Mouse (Mus musculus) embryonic facial prominence, embryonic 14.5 days (tissue): ENCODE measurements around the gene Cxcl10. TPM values are rescaled to one million over a fixed set of nuclear protein-coding genes. Genes with fewer than 3 reads are reported as not detected.

Experiments used
- ATAC-seq: fragments of 200-750 bp; cut with Nextera tagmentation; 2 replicates; pipeline ENCODE4 v1.8.0; 2017; ENCODE audit warnings: low read depth, moderate number of reproducible peaks, moderate TSS enrichment
- DNase-seq: peaks from one replicate; pipeline ENCODE4 v3.0.0-alpha.2; 2015; ENCODE audit warnings: low spot score
- H3K27ac ChIP-seq: fragments of 300-500 bp; sonication (generic); replicated peaks from 2 replicates; pipeline ENCODE4 v1.5.1; 2014; ENCODE audit warnings: low read depth, mild to moderate bottlenecking, low read length, moderate library complexity
- H3K27me3 ChIP-seq: fragments of 300-500 bp; sonication (generic); replicated peaks from 2 replicates; pipeline ENCODE4 v1.6.1; 2014; ENCODE audit warnings: low read length; ENCODE audit not compliant: control insufficient read depth, insufficient read depth
- H3K36me3 ChIP-seq: fragments of 300-500 bp; sonication (generic); 2 replicates; pipeline ENCODE4 v1.6.1; 2014; ENCODE audit warnings: low read length, mixed read lengths; ENCODE audit not compliant: control insufficient read depth, insufficient read depth
- H3K4me1 ChIP-seq: fragments of 300-500 bp; sonication (generic); 2 replicates; pipeline ENCODE4 v1.6.1; 2014; ENCODE audit warnings: antibody characterized with exemption, low read length; ENCODE audit not compliant: control insufficient read depth, insufficient read depth
- H3K4me2 ChIP-seq: fragments of 300-500 bp; sonication (generic); 2 replicates; pipeline ENCODE4 v1.6.1; 2014; ENCODE audit warnings: low read depth, mild to moderate bottlenecking, low read length, moderate library complexity, mixed read lengths
- H3K4me3 ChIP-seq: fragments of 300-500 bp; sonication (generic); 2 replicates; pipeline ENCODE4 v1.5.1; 2014; ENCODE audit warnings: low read depth, mild to moderate bottlenecking, low read length
- H3K9ac ChIP-seq: fragments of 300-500 bp; sonication (generic); 2 replicates; pipeline ENCODE4 v1.6.1; 2014; ENCODE audit warnings: low read depth, mild to moderate bottlenecking, low read length, moderate library complexity, mixed read lengths
- H3K9me3 ChIP-seq: fragments of 300-500 bp; sonication (generic); 2 replicates; pipeline ENCODE4 v1.6.1; 2016; ENCODE audit warnings: low read length; ENCODE audit not compliant: control insufficient read depth
- WGBS: fragments of 180-500 bp; shearing (Covaris S2); extraction: QIAGEN DNeasy Blood & Tissue Kit; methylation state at CpG from one replicate; pipeline ENCODE4 v1.1.7; 2014; 5-methylcytosine and 5-hydroxymethylcytosine counted together
- polyA plus RNA-seq: library from polyadenylated mRNA; unstranded; fragments of >200 nt; fragmentation: Nextera tagmentation; extraction: Ambion mirVana; gene quantifications from 2 replicates; pipeline ENCODE4 v1.2.1, GENCODE M21; 2014

The Cxcl10 gene
- polyA plus RNA-seq, 1 experiment from 2014 or later: 1.9 TPM

DNA sequence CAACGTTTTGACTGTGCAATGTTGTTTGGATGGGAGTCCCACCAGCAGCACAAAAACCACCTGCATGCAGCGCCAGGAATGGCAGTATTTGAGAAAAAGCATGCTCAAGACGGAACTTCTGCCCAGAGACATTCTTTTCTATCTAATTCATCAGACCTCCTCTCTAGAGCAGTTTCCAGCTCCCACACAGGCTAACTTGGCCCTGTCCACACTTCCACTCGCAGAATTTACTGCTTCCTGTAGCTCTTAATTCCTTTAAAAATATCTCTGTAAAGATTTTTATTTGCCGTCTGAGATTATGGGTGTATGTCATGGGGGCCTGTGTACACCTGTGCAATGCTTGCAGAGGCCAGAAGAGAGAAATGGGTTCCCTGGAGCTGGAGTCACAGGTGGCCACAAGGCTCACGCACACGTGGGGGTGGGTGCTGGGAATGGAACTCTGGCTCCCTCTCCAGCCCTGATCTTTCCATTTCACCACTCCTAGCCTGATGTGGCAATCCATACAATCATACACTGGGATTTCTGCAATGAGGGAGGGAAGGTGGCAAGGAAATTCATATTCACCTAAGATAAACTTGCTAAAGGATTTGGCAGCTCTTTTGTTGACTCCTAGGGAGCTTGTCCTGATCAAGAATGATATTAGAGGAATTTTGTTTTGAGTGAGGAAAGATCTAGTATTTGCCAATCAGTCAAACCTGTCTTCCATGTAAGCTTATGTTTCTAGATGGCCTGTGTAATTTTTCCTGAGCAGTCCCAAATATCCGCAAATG, 26.9 kb downstream of the Cxcl10 start:
- WGBS: 66% methylated on average over 8 of the region's 8 CpGs
- no peaks in the 10 kb centered on the region for H3K9me3 ChIP-seq
- no peak overlapping the region for H3K4me2 ChIP-seq
- DNase-seq (no peak), ATAC-seq (no peak)
- H3K27ac ChIP-seq: no peak overlapping the region
- no peaks in the 10 kb centered on the region for H3K27me3 ChIP-seq
- no peak overlapping the region for H3K4me3 ChIP-seq
- H3K4me1 ChIP-seq: no peaks in the 10 kb centered on the region
- H3K36me3 ChIP-seq: no peaks in the 10 kb centered on the region
- H3K9ac ChIP-seq: no peak overlapping the region

DNA sequence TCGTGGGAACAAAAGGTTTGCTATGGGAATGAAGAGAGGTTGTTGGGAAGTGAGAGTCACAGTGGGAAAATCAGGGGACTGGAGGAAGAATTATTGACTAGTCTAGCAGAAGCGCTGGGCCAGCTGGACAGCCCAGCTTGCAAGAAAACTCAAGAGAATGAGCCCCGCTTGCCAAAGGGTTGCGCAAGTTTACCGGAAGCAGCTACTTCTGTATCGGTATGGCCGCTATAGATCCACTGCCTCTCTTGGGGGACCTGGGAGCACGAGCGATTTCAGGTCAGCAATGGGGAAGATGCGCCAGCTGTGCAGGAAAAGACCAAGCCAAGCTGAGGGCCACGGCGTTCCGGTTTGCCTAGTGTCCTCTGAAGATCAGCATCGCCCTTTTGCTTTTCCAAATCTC, 30.1 kb downstream of the Cxcl10 start:
- Histone ChIP-seq H3K27me3 (no peaks in the 10 kb centered on the region), H3K4me1 (no peaks in the 10 kb centered on the region), H3K27ac (no peak overlapping the region), H3K4me2 (no peak overlapping the region), H3K9ac (no peak overlapping the region), H3K4me3 (no peak overlapping the region), H3K9me3 (no peaks in the 10 kb centered on the region), H3K36me3 (no peaks in the 10 kb centered on the region)
- no peak for ATAC-seq
- 89% methylated on average over 14 of the region's 14 CpGs for WGBS
- no peak for DNase-seq

DNA sequence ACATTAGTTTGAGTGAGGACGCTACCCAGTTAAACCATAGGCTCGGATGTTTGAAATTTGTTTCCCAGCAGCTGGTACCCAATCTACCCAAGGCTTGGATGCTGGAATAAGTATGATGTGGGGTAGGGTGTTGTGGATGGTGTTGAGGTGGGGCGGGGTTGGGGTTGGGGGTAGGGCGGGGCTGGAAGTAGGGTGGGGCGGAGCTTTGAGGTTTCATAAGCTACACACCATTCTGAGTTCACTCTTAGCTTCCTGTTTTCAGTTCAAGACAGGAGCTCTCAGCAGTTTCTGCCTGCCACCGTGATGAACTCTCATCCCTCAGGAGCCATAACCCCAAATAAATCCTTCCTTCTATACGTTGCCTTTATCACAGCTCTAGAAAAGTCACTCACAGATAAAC, 30.6 kb downstream of the Cxcl10 start:
- Histone ChIP-seq H3K9me3 (no peaks in the 10 kb centered on the region), H3K9ac (no peak overlapping the region), H3K4me2 (no peak overlapping the region), H3K27ac (no peak overlapping the region), H3K27me3 (no peaks in the 10 kb centered on the region), H3K4me1 (no peaks in the 10 kb centered on the region), H3K4me3 (no peak overlapping the region), H3K36me3 (no peaks in the 10 kb centered on the region)
- 89% methylated on average over 7 of the region's 7 CpGs for WGBS
- ATAC-seq: no peak
- no peak for DNase-seq

DNA sequence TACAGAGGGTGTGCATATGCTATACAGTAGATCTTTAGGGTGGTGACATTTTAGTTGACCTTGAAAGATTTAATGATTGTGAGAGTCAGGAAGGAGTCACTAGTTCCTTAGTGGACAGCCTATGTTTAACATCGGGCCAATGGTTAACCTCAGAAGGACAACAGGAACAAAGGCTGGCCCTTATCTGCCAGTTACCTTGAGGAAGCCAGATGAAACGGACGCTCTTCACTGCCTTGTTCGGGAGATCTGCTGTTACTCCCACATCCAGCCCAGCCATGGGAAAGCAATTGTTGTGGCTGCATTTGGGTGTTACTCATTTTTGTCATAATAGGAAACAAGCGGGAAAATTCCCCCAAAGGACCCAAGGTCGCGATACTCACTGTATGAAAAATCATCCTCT, 34.9 kb downstream of the Cxcl10 start:
- ATAC-seq (no peak), DNase-seq (no peak)
- peaks cover 7% of the 10 kb centered on the region for H3K4me1 ChIP-seq
- H3K27ac ChIP-seq: no peak overlapping the region
- WGBS: 71% methylated on average over 7 of the region's 7 CpGs
- no peaks in the 10 kb centered on the region for H3K36me3 ChIP-seq
- no peak overlapping the region for H3K9ac ChIP-seq
- H3K27me3 ChIP-seq: peaks cover 5% of the 10 kb centered on the region; the same call in 1 of the 2 replicates
- no peak overlapping the region for H3K4me2 ChIP-seq
- no peaks in the 10 kb centered on the region for H3K9me3 ChIP-seq
- no peak overlapping the region for H3K4me3 ChIP-seq

DNA sequence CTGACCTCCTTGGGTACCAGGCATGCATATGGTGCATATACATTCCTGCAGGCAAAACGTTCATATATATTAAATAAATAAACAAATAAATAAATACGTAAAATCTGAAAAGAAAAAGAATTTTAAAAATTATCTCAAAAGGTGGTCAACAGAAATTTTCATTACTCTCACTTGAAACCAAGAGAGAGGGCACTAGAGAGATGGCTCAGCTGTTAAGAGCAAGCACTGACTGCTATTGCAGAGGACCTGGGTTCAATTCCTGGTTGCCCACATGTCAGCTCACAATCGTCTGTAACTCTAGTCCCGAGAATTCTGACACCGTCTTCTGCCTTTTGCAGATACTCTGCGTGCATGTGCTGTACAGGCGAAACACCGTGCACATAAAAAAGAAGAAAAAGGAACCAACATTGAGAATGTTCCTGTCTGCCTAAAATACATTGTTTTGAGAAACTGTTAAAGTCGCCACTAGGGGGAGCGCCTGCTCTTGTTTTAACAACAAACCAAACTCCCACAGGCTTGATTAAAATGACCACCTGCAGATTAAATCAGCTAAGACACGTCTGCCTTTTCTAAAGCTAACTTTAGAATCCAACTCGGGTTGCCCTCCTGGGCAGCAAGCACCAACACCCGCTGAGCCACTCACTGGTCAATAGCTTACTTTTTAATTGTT, 36.5 kb downstream of the Cxcl10 start:
- H3K4me3 ChIP-seq: no peak overlapping the region
- WGBS: 15% methylated on average over 13 of the region's 13 CpGs
- H3K36me3 ChIP-seq: no peaks in the 10 kb centered on the region
- no peak for ATAC-seq
- H3K4me2 ChIP-seq: no peak overlapping the region
- H3K27ac ChIP-seq: no peak overlapping the region
- peaks cover 9% of the 10 kb centered on the region for H3K4me1 ChIP-seq
- no peak overlapping the region for H3K9ac ChIP-seq
- H3K27me3 ChIP-seq: peaks cover 5% of the 10 kb centered on the region; the same call in 1 of the 2 replicates
- peak; percentile 94 for DNase-seq
- H3K9me3 ChIP-seq: no peaks in the 10 kb centered on the region

DNA sequence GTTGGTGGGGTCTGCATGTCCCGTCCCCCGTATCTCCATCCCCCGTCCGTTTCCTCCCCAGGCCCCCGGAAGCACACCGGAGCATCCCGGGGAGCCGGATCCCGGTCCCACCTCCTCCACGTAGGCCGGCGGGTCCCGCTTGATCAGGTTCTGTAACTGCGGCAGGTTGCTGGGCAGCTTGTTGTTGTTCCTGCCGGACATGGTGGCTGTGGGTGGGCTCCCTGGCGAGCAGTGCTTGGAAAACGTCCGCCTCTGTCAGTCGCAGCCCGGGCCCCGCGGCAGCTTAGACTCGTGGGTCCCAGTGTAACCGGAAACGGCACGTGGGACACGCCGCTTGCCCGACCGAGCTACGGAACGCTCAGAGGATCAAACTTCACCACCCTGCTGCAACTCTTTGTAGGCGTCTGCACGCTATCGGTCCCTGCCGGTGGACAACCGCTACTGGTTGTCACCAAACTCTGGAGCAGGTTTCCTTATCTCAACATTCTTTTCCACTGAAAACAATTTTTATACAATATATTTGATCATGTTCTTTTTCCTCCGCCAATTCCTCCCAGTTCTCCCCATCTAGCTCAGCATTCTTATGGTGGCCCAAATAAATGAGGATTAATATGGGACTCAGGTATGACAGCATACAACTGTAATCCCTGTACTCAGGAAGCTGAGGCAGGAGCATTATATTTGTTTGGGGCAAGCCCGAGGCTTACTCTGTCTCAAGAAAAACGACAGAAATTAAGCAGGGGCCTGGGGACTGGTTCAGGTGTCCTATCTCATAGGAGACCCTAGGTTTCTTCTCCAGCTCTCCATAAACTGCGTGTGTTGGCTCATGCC, 38.8 kb downstream of the Cxcl10 start, which contains the start of gene Sdad1:
TSS of gene Sdad1 (minus strand) at position 799 of the 831 bp plus-strand sequence.
- peak within 1 kb of the TSS; percentile 65 for H3K27ac ChIP-seq
- peaks cover 9% of the 10 kb centered on the region for H3K4me1 ChIP-seq
- H3K27me3 ChIP-seq: peaks cover 5% of the 10 kb centered on the region; the same call in 1 of the 2 replicates
- H3K4me2 ChIP-seq: peak within 1 kb of the TSS; percentile 79
- H3K4me3 ChIP-seq: peak within 1 kb of the TSS; percentile 90
- ATAC-seq (peak; percentile 98), DNase-seq (peak; percentile 97)
- peak within 1 kb of the TSS; percentile 89 for H3K9ac ChIP-seq
- 2% methylated on average over 34 of the region's 41 CpGs for WGBS
- H3K36me3 ChIP-seq: peaks cover 9% of the 10 kb centered on the region
- no peaks in the 10 kb centered on the region for H3K9me3 ChIP-seq

DNA sequence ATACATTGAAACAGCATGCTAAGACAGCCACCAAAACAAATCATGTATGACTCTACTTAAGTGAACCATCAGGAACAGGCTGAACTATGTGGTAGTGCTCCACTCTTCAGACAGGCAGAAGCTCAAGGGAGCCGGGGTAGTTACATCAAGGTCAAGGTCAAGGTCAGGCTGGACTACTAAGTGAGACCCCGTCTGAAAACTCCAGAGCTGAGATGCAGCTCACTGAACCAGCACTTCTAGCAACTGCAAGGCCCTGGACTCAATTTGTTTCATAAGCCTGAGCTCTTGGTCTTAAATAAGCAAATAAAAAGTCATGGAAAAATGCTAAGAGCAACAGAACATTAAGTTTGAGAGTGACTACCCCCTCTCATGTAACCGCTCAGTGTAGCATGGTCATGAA, 44.4 kb downstream of the Cxcl10 start:
- Histone ChIP-seq H3K27ac (no peak overlapping the region), H3K9ac (no peak overlapping the region), H3K4me1 (peaks cover 5% of the 10 kb centered on the region), H3K27me3 (peaks cover under 1% of the 10 kb centered on the region; the same call in 1 of the 2 replicates), H3K4me2 (no peak overlapping the region), H3K4me3 (no peak overlapping the region), H3K36me3 (peaks cover 64% of the 10 kb centered on the region), H3K9me3 (no peaks in the 10 kb centered on the region)
- DNase-seq: no peak
- WGBS: 84% methylated on average over 3 of the region's 3 CpGs
- no peak for ATAC-seq

DNA sequence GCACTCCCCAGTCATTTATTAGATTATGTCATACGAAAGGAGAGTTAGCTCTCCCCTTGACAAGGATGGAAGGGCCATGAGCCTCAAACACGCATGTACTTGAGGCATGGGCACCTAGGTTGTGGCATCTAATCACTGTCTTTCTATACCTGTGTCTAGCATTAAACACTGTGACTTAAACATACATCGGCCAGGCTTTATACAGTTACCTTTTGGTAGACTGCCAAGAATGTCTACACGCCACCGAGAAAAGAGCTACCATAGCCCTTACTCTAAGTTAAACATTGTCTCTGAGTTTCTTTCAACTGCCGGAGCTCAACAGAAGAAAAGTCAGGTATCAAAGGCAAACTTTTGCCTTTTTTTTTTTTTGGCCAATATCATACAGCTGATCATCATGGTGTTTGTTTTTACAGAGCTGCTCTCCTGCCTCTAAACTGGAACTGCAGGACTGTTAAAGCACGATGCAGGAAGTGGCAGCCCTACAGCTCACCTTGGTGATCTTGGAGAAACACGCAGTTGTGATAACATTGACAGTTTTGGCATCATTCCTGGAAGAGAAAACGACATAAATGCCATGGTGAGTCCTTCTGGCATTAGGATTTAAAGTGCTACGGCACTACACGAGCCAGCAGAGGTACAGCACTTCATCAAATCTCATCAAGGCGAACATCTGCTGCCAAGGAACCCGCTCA, 46.4 kb downstream of the Cxcl10 start:
- WGBS: 86% methylated on average over 13 of the region's 13 CpGs
- peaks cover 80% of the 10 kb centered on the region for H3K36me3 ChIP-seq

More for the DNA sequence above, 46.4 kb downstream of the Cxcl10 start:
- Histone ChIP-seq H3K4me1 (no peaks in the 10 kb centered on the region), H3K27me3 (no peaks in the 10 kb centered on the region), H3K27ac (no peak overlapping the region), H3K4me3 (no peak overlapping the region), H3K9ac (no peak overlapping the region), H3K4me2 (no peak overlapping the region), H3K9me3 (no peaks in the 10 kb centered on the region)
- no peak for DNase-seq
- no peak for ATAC-seq
